Comparison of ENCODE assay signal across 9 mouse cellular contexts in genomic region chr7:25277998-25278340, GRCm38 (mm10). TPM values are rescaled to one million over a fixed set of nuclear protein-coding genes. Genes with fewer than 3 reads are reported as not detected.
DNase-seq lines count a peak whose midpoint lies in the region; ATAC-seq and TF ChIP-seq lines count a peak whose summit lies in the region.
"Had no signal": no experiment of that assay in that cellular context is flagged by ENCODE, and none has a peak within 500 bp of the region (broad histone marks: within the 10 kb centered on the region; RNA-seq: fewer than 3 reads in every experiment).

No protein-coding gene starts in this region.

- peaks cover 72% of the 10 kb centered on the region for H3K4me1 ChIP-seq in embryonic facial prominence, embryonic 13.5 days
- peaks cover 54% of the 10 kb centered on the region for H3K4me1 ChIP-seq in intestine, embryonic 16.5 days (ENCODE audit: control insufficient read depth, insufficient read depth, low read length)
- peaks cover 78% of the 10 kb centered on the region for H3K4me1 ChIP-seq in neural tube, embryonic 13.5 days (replicated peaks)

- WGBS in embryonic facial prominence, embryonic 13.5 days = 12% methylated on average over 4 of the region's 4 CpGs
- WGBS in intestine, embryonic 16.5 days = 8% methylated on average over 4 of the region's 4 CpGs
- WGBS in neural tube, embryonic 13.5 days = 16% methylated on average over 4 of the region's 4 CpGs

- H3K4me2 ChIP-seq in embryonic facial prominence, embryonic 13.5 days = peak overlapping the region; percentile 92
- H3K4me2 ChIP-seq in intestine, embryonic 16.5 days (ENCODE audit: low read depth, low read length) = peak overlapping the region; percentile 91
- peak overlapping the region; percentile 81 for H3K4me2 ChIP-seq in neural tube, embryonic 13.5 days

- H3K9ac ChIP-seq in embryonic facial prominence, embryonic 13.5 days = peak overlapping the region; percentile 78
- H3K9ac ChIP-seq in intestine, embryonic 16.5 days (ENCODE audit: low read depth, low read length) = peak overlapping the region; percentile 81
- peak overlapping the region; percentile 84 for H3K9ac ChIP-seq in neural tube, embryonic 13.5 days

- no peaks in the 10 kb centered on the region for H3K9me3 ChIP-seq in embryonic facial prominence, embryonic 13.5 days
- no peaks in the 10 kb centered on the region for H3K9me3 ChIP-seq in intestine, embryonic 16.5 days (ENCODE audit: control insufficient read depth, low read length)
- H3K9me3 ChIP-seq in neural tube, embryonic 13.5 days = no peaks in the 10 kb centered on the region

- H3K27ac ChIP-seq in left cerebral cortex, adult 2 months = peak overlapping the region; percentile 98
- peak overlapping the region; percentile 100 for H3K27ac ChIP-seq in embryonic facial prominence, embryonic 13.5 days
- peak overlapping the region; percentile 98 for H3K27ac ChIP-seq in intestine, embryonic 16.5 days (ENCODE audit: low read length)
- H3K27ac ChIP-seq in neural tube, embryonic 13.5 days (replicated peaks) = peak overlapping the region; percentile 100

- intact Hi-C loops in left cerebral cortex, adult 2 months (cut with DNase I) = loop anchor here (1.0 kb wide), 2 partner anchors 30 to 37 kb away; no protein-coding TSS in a partner anchor

- H3K4me3 ChIP-seq in left cerebral cortex, adult 2 months = peak overlapping the region; percentile 63
- peak overlapping the region; percentile 85 for H3K4me3 ChIP-seq in embryonic facial prominence, embryonic 13.5 days
- peak overlapping the region; percentile 68 for H3K4me3 ChIP-seq in intestine, embryonic 16.5 days (ENCODE audit: low read length)
- peak overlapping the region; percentile 85 for H3K4me3 ChIP-seq in neural tube, embryonic 13.5 days

- no peaks in the 10 kb centered on the region for H3K27me3 ChIP-seq in embryonic facial prominence, embryonic 13.5 days
- H3K27me3 ChIP-seq in intestine, embryonic 16.5 days (replicated peaks; ENCODE audit: control insufficient read depth, insufficient read depth, low read length) = no peaks in the 10 kb centered on the region
- no peaks in the 10 kb centered on the region for H3K27me3 ChIP-seq in neural tube, embryonic 13.5 days

- TF ChIP-seq CTCF in left cerebral cortex, adult 2 months (IDR thresholded peaks at IDR 0.05) = no peak

- peaks cover 16% of the 10 kb centered on the region for H3K36me3 ChIP-seq in embryonic facial prominence, embryonic 13.5 days
- peaks cover 2% of the 10 kb centered on the region; the same call in 1 of the 2 replicates for H3K36me3 ChIP-seq in intestine, embryonic 16.5 days (ENCODE audit: control insufficient read depth, insufficient read depth, low read length)
- H3K36me3 ChIP-seq in neural tube, embryonic 13.5 days = peaks cover 15% of the 10 kb centered on the region

- no peak for ATAC-seq in embryonic facial prominence, embryonic 13.5 days (ENCODE audit: insufficient number of reproducible peaks, insufficient read depth, low FRiP score, low TSS enrichment, low read depth)
- no peak for ATAC-seq in intestine, embryonic 16.5 days
- no peak for ATAC-seq in neural tube, embryonic 13.5 days (ENCODE audit: low read depth)
- ATAC-seq in activated CD4-positive, CD25-positive, alpha-beta regulatory T cell, adult 4 months = no peak

- no peak for DNase-seq in left cerebral cortex, adult 2 months (ENCODE audit: extremely low spot score in 1 of 2, low spot score in 2 of 2)
- DNase-seq in left cerebral cortex, adult 11 months (ENCODE audit: low spot score) = no peak
- no peak for DNase-seq in cerebellum, postnatal 36 days
- DNase-seq in cerebellum, postnatal 10 days = no peak

RNA-seq across cellular contexts. Expression of gene Cic, which starts 10.5 kb away (rescaled TPM):
- total RNA-seq in left cerebral cortex, adult 2 months (2021) = 100 to 1,000 TPM; 215 to 228 TPM
- 46.2 and 47.4 TPM in 2 replicates for polyA plus RNA-seq in embryonic facial prominence, embryonic 13.5 days (2015; fragmentation: Nextera tagmentation; extraction: Ambion mirVana)
- 17.3 and 19.9 TPM in 2 replicates for polyA plus RNA-seq in intestine, embryonic 16.5 days (2015; fragmentation: Nextera tagmentation; extraction: Ambion mirVana)
- 40.2 and 43.4 TPM in 2 replicates for polyA plus RNA-seq in neural tube, embryonic 13.5 days (2015; fragmentation: Nextera tagmentation; extraction: Ambion mirVana)
- 10 to 100 TPM; 23.2 to 26.0 TPM for polyA plus RNA-seq in activated CD4-positive, CD25-positive, alpha-beta regulatory T cell, adult 4 months (2017; shearing (Covaris generic))

RNA-seq across cellular contexts. Expression of gene Pafah1b3, which starts 19.8 kb away (rescaled TPM):
- 10 to 100 TPM; 27.9 to 34.2 TPM for total RNA-seq in left cerebral cortex, adult 2 months (2021)
- polyA plus RNA-seq in embryonic facial prominence, embryonic 13.5 days (2015; fragmentation: Nextera tagmentation; extraction: Ambion mirVana) = 315 and 322 TPM in 2 replicates
- polyA plus RNA-seq in intestine, embryonic 16.5 days (2015; fragmentation: Nextera tagmentation; extraction: Ambion mirVana) = 175 and 180 TPM in 2 replicates
- 525 and 535 TPM in 2 replicates for polyA plus RNA-seq in neural tube, embryonic 13.5 days (2015; fragmentation: Nextera tagmentation; extraction: Ambion mirVana)
- 10 to 100 TPM; 16.8 to 30.7 TPM for polyA plus RNA-seq in activated CD4-positive, CD25-positive, alpha-beta regulatory T cell, adult 4 months (2017; shearing (Covaris generic))

RNA-seq across cellular contexts. Expression of gene Prr19, which starts 23.2 kb away (rescaled TPM):
- total RNA-seq in left cerebral cortex, adult 2 months (2021) = under 1 TPM in 1 of 2 experiments, not detected in 1; 0.27 TPM
- 0.60 and 0.92 TPM in 2 replicates for polyA plus RNA-seq in embryonic facial prominence, embryonic 13.5 days (2015; fragmentation: Nextera tagmentation; extraction: Ambion mirVana)
- 0.56 and 0.93 TPM in 2 replicates for polyA plus RNA-seq in intestine, embryonic 16.5 days (2015; fragmentation: Nextera tagmentation; extraction: Ambion mirVana)
- polyA plus RNA-seq in neural tube, embryonic 13.5 days (2015; fragmentation: Nextera tagmentation; extraction: Ambion mirVana) = 2.1 and 2.9 TPM in 2 replicates
- polyA plus RNA-seq in activated CD4-positive, CD25-positive, alpha-beta regulatory T cell, adult 4 months (2017; shearing (Covaris generic)) = not detected

RNA-seq across cellular contexts. Expression of gene Erf, which starts 27.4 kb away (rescaled TPM):
- 10 to 100 TPM; 61.5 to 68.2 TPM for total RNA-seq in left cerebral cortex, adult 2 months (2021)
- polyA plus RNA-seq in embryonic facial prominence, embryonic 13.5 days (2015; fragmentation: Nextera tagmentation; extraction: Ambion mirVana) = 22.2 and 25.3 TPM in 2 replicates
- polyA plus RNA-seq in intestine, embryonic 16.5 days (2015; fragmentation: Nextera tagmentation; extraction: Ambion mirVana) = 6.6 and 7.9 TPM in 2 replicates
- polyA plus RNA-seq in neural tube, embryonic 13.5 days (2015; fragmentation: Nextera tagmentation; extraction: Ambion mirVana) = 4.9 and 8.0 TPM in 2 replicates
- under 1 TPM; 0.28 to 0.38 TPM for polyA plus RNA-seq in activated CD4-positive, CD25-positive, alpha-beta regulatory T cell, adult 4 months (2017; shearing (Covaris generic))

RNA-seq across cellular contexts. Expression of gene Tmem145, which starts 27.9 kb away (rescaled TPM):
- total RNA-seq in left cerebral cortex, adult 2 months (2021) = 10 to 100 TPM; 51.8 to 59.3 TPM
- 2.2 and 2.5 TPM in 2 replicates for polyA plus RNA-seq in embryonic facial prominence, embryonic 13.5 days (2015; fragmentation: Nextera tagmentation; extraction: Ambion mirVana)
- 0.61 and 1.1 TPM in 2 replicates for polyA plus RNA-seq in intestine, embryonic 16.5 days (2015; fragmentation: Nextera tagmentation; extraction: Ambion mirVana)
- 51.7 and 52.2 TPM in 2 replicates for polyA plus RNA-seq in neural tube, embryonic 13.5 days (2015; fragmentation: Nextera tagmentation; extraction: Ambion mirVana)
- polyA plus RNA-seq in activated CD4-positive, CD25-positive, alpha-beta regulatory T cell, adult 4 months (2017; shearing (Covaris generic)) = not detected
- polyA plus RNA-seq: gonadal fat pad, adult 2 months had no signal
